Mouse (Mus musculus) heart, embryonic 11.5 days (tissue): ENCODE results near the gene Tanc1. TPM values are rescaled to one million over a fixed set of nuclear protein-coding genes. Genes with fewer than 3 reads are reported as not detected.

ENCODE experiments used
- ATAC-seq: fragments of 200-750 bp; cut with Nextera tagmentation; replicated peaks from 2 replicates; pipeline ENCODE4 v1.8.0; 2017; ENCODE audit warnings: moderate library complexity; ENCODE audit not compliant: insufficient number of reproducible peaks, low FRiP score, low TSS enrichment
- H3K27ac ChIP-seq: fragments of 300-500 bp; sonication (generic); 2 replicates; pipeline ENCODE4 v1.5.1; 2014; ENCODE audit warnings: mild to moderate bottlenecking, low read depth, low read length
- H3K27me3 ChIP-seq: fragments of 300-500 bp; sonication (generic); 2 replicates; pipeline ENCODE4 v1.6.1; 2014; ENCODE audit warnings: mild to moderate bottlenecking, low read length, mixed read lengths; ENCODE audit not compliant: control insufficient read depth, insufficient read depth
- H3K36me3 ChIP-seq: fragments of 300-500 bp; sonication (generic); 2 replicates; pipeline ENCODE4 v1.6.1; 2014; ENCODE audit warnings: mild to moderate bottlenecking, low read length, moderate library complexity, mixed read lengths; ENCODE audit not compliant: control insufficient read depth, insufficient read depth
- H3K4me1 ChIP-seq: fragments of 300-500 bp; sonication (generic); 2 replicates; pipeline ENCODE4 v1.6.1; 2014; ENCODE audit warnings: low read length; ENCODE audit not compliant: control insufficient read depth, insufficient read depth
- H3K4me2 ChIP-seq: fragments of 300-500 bp; sonication (generic); 2 replicates; pipeline ENCODE4 v1.6.1; 2014; ENCODE audit warnings: mild to moderate bottlenecking, moderate library complexity
- H3K4me3 ChIP-seq: fragments of 300-500 bp; sonication (generic); 2 replicates; pipeline ENCODE4 v1.5.1; 2014; ENCODE audit warnings: low read depth, low read length
- H3K9ac ChIP-seq: fragments of 300-500 bp; sonication (generic); 2 replicates; pipeline ENCODE4 v1.6.1; 2014; ENCODE audit warnings: mild to moderate bottlenecking, low read depth, low read length, moderate library complexity
- H3K9me3 ChIP-seq: fragments of 300-500 bp; sonication (generic); replicated peaks from 2 replicates; pipeline ENCODE4 v1.6.1; 2016; ENCODE audit warnings: low read length; ENCODE audit not compliant: control insufficient read depth
- WGBS: fragments of 180-500 bp; shearing (Covaris S2); extraction: QIAGEN DNeasy Blood & Tissue Kit; methylation state at CpG from one replicate; pipeline ENCODE4 v1.1.7; 2014; ENCODE audit not compliant: insufficient replicate concordance; 5-methylcytosine and 5-hydroxymethylcytosine counted together
- polyA plus RNA-seq: library from polyadenylated mRNA; unstranded; fragments of >200 nt; fragmentation: Nextera tagmentation; extraction: Ambion mirVana; gene quantifications from 2 replicates; pipeline ENCODE4 v1.2.1, GENCODE M21; 2014

Gene Tanc1
- polyA plus RNA-seq, 1 experiment from 2014 or later = 26.0 TPM

DNA sequence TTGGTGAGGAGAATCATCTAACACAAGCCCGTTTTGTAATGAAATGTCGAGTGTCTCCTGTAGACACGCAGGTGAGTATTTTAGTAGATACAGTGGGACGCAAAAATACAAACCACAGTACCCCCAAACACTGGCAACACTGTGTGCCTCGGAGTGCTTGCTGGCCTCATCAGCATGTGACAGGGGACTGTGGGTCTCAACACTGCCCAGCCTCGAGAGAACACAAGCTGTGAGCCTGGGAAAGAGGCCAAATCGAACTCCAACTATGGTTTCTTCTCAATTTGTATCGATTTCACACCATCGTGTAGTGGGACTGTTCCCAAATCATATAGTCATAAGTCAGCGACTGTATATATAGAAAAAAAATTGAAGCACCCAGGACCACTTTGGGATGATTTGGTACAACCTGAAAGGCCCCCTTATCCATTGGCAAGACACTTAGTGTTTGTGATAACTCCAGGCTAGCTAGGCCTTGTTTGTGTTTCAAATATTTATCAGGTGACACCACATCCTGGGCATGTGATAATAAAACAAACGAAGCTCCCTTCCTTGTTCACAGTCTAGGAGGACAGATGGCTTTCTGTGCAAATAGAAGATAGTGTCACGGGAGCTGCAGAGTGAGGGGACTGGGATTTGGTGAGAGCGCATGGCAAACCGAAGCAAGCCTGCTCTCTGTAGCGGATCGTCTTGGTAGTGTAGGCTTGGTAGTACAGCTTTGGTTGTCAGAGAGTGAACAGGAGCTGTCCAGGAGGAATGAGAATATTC is 53.1 kb downstream of the Tanc1 start:
- no peaks in the 10 kb centered on the region; the same call in 1 of the 2 replicates for H3K36me3 ChIP-seq
- ATAC-seq = no peak
- peaks cover 44% of the 10 kb centered on the region for H3K4me1 ChIP-seq
- no peak overlapping the region; the same call in 1 of the 2 replicates for H3K9ac ChIP-seq
- WGBS = 54% methylated on average over 16 of the region's 16 CpGs
- H3K4me3 ChIP-seq = no peak overlapping the region
- peak overlapping the region; percentile 46 for H3K27ac ChIP-seq
- no peak overlapping the region for H3K4me2 ChIP-seq
- no peaks in the 10 kb centered on the region for H3K27me3 ChIP-seq
- H3K9me3 ChIP-seq = no peaks in the 10 kb centered on the region

DNA sequence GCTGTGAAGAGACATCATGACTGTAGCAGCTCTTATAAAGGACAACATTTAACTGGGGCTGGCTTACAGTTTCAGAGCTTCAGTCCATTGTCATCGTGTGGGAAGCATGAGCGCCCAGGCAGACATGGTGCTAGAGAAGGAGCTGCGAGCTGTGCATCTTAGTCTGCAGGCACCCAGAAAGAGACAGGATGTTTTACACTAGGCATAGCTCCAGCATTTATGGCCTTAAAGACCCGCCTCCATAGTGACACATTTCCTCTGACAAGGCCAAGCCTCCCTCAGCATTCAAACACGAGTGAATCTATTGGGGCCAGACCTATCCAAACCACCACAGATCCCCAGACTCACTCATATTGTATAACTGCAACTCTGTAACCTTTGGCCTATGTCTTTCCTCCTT is 54.7 kb downstream of the Tanc1 start:
- H3K36me3 ChIP-seq = no peaks in the 10 kb centered on the region
- H3K27me3 ChIP-seq = no peaks in the 10 kb centered on the region
- ATAC-seq = no peak
- no peaks in the 10 kb centered on the region for H3K9me3 ChIP-seq
- WGBS = 87% methylated on average over 5 of the region's 5 CpGs
- no peak overlapping the region for H3K27ac ChIP-seq
- no peak overlapping the region for H3K9ac ChIP-seq
- H3K4me2 ChIP-seq = no peak overlapping the region
- peaks cover 44% of the 10 kb centered on the region for H3K4me1 ChIP-seq
- no peak overlapping the region for H3K4me3 ChIP-seq

DNA sequence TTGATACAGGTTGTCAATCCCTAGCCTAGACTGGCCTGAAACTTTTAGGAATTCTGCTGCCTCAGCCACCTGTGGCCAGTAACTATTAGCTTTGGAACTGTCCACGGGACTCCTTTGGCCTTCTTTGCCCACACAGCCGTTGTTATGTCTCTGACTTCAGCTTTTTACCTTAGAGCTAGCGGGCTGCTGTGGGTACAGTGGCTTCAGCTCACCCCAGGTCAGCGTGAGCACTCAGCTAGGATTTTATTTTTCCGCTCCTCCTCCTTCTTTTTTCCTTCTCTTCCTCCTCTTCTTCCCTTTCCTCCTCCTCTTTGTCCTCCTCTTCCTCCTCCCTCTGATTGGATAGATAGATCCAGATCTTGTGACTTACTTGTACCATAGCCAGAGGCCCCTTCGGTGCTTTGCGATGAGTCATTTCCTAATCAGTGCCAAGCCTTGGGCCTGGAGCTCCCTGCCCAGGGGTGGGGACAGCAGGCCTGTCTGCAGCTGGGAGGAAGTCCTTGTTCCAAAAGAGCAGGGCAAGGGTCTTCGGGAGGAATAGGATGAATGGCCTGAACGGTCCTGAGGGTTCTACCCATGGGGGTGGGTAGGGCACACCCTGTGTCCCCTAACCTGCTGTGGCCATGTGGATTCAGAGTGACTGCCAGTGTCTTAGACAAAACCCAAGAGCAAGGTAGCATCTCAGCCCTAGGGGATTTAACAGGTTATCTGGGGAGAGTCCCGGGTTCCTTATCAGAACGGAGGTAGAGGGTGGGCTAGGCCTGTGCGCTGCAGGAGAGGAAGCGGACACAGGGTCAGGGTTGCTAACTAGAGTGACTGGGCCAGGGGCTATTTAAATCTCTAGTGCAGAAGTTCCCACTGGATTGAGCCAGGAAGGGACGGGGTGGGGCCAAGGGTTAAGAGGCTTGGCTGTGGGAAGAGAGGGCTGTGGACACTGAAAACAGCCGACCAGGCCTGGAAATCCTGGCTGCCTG is 58.5 kb downstream of the Tanc1 start:
- Histone ChIP-seq H3K4me3 (no peak overlapping the region), H3K36me3 (no peaks in the 10 kb centered on the region), H3K9ac (peak overlapping the region; percentile 49; the same call in 1 of the 2 replicates), H3K9me3 (no peaks in the 10 kb centered on the region), H3K4me1 (peaks cover 53% of the 10 kb centered on the region), H3K27me3 (no peaks in the 10 kb centered on the region), H3K4me2 (peak overlapping the region; percentile 21), H3K27ac (peak overlapping the region; percentile 89)
- ATAC-seq = peak; percentile 73
- WGBS = 17% methylated on average over 15 of the region's 15 CpGs

DNA sequence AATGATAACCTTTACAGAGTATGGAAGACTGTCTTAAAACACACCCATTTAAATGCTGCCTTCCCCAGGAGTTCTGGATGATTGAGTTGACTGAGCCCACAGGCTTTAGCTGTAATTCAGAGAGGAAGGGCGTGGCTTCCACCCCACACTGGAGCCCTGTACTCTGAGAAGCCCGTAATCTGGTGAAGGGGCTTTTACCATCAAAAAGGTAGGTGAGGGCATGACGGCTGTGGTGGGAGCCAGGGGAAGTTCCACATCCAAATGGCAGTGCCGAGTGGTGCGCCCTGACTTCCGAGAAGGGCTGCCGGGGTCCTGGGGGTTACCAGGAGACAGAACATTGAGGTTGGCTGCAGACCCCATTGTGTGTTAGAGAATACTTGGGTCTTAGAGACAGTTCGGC is 59.8 kb downstream of the Tanc1 start:
- peak overlapping the region; percentile 89 for H3K27ac ChIP-seq
- WGBS = 59% methylated on average over 8 of the region's 8 CpGs
- H3K9me3 ChIP-seq = no peaks in the 10 kb centered on the region
- peaks cover 62% of the 10 kb centered on the region for H3K4me1 ChIP-seq
- H3K27me3 ChIP-seq = no peaks in the 10 kb centered on the region
- no peak overlapping the region for H3K9ac ChIP-seq
- H3K36me3 ChIP-seq = no peaks in the 10 kb centered on the region
- H3K4me2 ChIP-seq = no peak overlapping the region; the same call in 1 of the 2 replicates
- ATAC-seq = no peak
- H3K4me3 ChIP-seq = no peak overlapping the region

DNA sequence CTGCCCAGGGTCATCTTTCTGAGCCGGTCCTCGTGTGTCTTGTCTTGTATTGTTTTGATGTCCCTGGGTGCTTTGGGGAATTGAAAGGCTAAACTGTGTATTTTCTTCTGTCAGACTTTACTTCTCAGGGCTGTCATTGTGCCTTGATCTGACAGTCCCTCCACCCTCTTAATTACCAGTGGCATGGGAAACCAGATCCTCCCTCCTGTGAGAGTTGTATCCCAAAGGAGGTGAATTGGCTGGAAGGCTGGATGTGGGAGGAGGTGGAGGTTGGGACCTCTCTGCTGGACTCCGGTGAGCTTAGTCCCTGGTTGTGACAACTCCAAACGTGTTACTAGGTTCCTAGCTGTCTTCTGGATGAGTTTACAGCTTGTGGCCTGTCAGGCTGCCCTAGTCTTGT is 60.2 kb downstream of the Tanc1 start:
- Histone ChIP-seq H3K4me2 (no peak overlapping the region; the same call in 1 of the 2 replicates), H3K27ac (peak overlapping the region; percentile 89), H3K4me1 (peaks cover 64% of the 10 kb centered on the region), H3K27me3 (no peaks in the 10 kb centered on the region), H3K9ac (no peak overlapping the region), H3K9me3 (no peaks in the 10 kb centered on the region), H3K36me3 (no peaks in the 10 kb centered on the region), H3K4me3 (no peak overlapping the region)
- no peak for ATAC-seq
- 26% methylated on average over 4 of the region's 4 CpGs for WGBS

DNA sequence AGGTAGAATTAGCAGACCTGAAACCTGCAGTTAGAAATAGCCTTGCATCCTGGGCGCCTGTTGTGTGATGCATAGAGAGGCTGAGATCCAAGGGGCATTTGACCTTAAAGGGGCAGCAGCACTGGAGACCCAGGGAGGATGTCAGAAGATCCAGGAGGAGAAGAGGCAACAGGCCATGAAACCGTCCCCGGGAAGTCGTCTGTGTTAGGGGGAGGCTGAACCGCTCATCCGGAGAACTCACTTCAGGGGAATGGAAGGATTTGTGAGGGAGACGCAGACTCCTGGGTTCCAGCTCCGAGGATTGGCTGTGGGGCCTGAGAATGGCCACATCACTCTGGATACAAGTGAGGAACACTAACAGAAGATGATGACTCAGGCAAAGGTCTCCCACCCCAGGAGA is 60.8 kb downstream of the Tanc1 start:
- no peaks in the 10 kb centered on the region for H3K27me3 ChIP-seq
- ATAC-seq = no peak
- WGBS = 68% methylated on average over 8 of the region's 8 CpGs
- H3K9ac ChIP-seq = no peak overlapping the region
- no peak overlapping the region for H3K4me3 ChIP-seq
- no peaks in the 10 kb centered on the region for H3K36me3 ChIP-seq
- H3K4me1 ChIP-seq = peaks cover 64% of the 10 kb centered on the region
- no peaks in the 10 kb centered on the region for H3K9me3 ChIP-seq
- H3K27ac ChIP-seq = peak overlapping the region; percentile 89; the same call in 1 of the 2 replicates
- no peak overlapping the region for H3K4me2 ChIP-seq

DNA sequence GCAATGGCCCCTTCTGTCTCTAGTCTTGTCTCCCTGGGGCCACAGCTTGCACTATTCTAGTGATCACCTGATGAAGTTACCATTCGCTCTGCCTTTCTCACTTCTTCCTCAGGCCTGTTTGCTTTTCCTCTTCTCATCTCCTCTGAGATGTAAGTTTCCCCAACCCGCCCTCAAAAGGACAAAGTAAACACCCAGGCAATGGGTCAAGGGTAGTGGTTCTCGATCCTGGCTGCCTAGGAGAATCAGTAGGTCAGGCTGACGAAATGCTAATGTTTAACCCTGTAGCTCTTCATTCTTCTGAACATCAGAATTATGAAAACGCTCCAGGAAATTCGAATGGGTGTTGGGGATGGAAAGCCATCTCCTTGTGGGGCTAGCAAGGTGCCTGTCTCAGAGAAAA is 61.5 kb downstream of the Tanc1 start:
- Histone ChIP-seq H3K4me3 (no peak overlapping the region), H3K27ac (no peak overlapping the region), H3K9ac (no peak overlapping the region), H3K36me3 (no peaks in the 10 kb centered on the region), H3K4me2 (no peak overlapping the region), H3K27me3 (no peaks in the 10 kb centered on the region), H3K9me3 (no peaks in the 10 kb centered on the region), H3K4me1 (peaks cover 64% of the 10 kb centered on the region)
- ATAC-seq = no peak
- 71% methylated on average over 6 of the region's 6 CpGs for WGBS

DNA sequence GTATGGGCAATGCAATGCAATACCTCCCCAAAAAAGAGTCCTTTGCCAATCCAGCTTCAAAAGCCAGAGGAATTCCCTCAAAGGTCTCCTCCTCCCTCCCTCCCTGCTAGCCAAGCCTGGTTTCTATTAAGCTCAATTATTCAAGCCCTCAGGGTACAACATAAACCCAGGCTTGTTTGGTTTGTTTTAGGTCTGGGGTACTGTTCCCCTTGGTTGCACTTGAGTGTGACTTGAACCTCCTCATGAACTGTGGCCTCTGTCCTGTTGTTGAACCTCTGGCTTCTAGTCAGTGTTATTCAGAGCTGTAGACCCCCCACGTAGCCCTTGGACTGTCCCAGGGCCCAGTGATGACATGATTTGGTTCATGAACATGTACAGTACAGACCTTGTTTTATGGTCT is 62.0 kb downstream of the Tanc1 start:
- no peaks in the 10 kb centered on the region for H3K9me3 ChIP-seq
- no peak for ATAC-seq
- no peak overlapping the region for H3K27ac ChIP-seq
- no peak overlapping the region for H3K4me3 ChIP-seq
- H3K27me3 ChIP-seq = no peaks in the 10 kb centered on the region
- no peak overlapping the region for H3K9ac ChIP-seq
- no peaks in the 10 kb centered on the region for H3K36me3 ChIP-seq
- H3K4me1 ChIP-seq = peaks cover 66% of the 10 kb centered on the region
- WGBS = 68% methylated on average over 1 of the region's 1 CpGs
- no peak overlapping the region for H3K4me2 ChIP-seq
